Mouse (Mus musculus) bone marrow, adult 2 months (tissue): ENCODE results near the gene Cdh12.

ENCODE experiments used
- CTCF ChIP-seq: fragments of 200-500 bp; IDR thresholded peaks from 2 replicates; pipeline ENCODE4 v1.5.1; 2011; ENCODE audit warnings: low read length, control low read depth; ENCODE audit not compliant: control insufficient read depth, insufficient read depth
- POLR2A ChIP-seq: fragments of 200-500 bp; IDR thresholded peaks from 2 replicates; pipeline ENCODE4 v1.6.1; 2011; ENCODE audit warnings: low read depth, mild to moderate bottlenecking, control low read depth, low read length, borderline replicate concordance; ENCODE audit not compliant: control insufficient read depth

DNA sequence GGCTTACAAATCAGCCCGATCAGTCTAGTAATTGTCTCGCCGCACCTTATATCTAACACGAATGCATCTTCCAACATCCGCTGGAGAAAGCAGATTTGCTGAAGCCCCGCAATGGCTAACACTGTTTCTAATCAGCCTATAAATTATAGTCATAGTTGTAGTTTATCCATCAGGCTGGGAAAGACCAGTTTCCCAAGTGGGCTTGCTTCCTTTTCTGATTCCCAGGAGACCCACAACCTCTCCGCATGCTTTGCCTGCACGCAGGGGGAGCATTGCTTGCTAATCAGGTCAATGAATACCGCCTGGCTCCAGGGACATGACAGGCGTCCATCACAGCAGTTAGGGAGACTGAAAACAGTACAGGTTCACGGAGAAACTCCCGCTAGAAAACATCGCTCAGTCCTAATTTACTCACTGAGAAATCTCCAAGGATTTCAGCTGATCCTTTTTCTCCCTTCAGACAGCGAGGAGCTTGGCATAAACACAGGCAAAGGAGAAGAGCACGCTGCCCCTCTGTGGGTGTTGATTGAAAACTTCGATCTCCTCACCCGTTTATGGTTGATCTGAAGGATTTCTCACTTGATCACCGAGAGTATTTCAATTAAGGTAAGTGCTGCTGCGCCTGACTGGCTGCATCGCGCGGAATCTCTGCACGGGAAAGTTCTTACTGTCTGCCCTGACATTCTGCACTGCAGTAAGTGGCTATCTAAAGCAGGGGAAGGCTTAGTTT is 662.0 kb downstream of the Cdh12 start:
- no peak for TF ChIP-seq POLR2A
- TF ChIP-seq CTCF: no peak
